Mouse (Mus musculus): Measurements from ENCODE around the gene Cfh. TPM values are rescaled to one million over a fixed set of nuclear protein-coding genes. Genes with fewer than 3 reads are reported as not detected.

Cfh gene
- polyA plus RNA-seq, 1 experiment: 0.06 TPM

GRCm38 (mm10) chr1:140180125-140180524 is 3.4 kb downstream of the Cfh start:
- Histone ChIP-seq H3ac (ENCODE audit: control insufficient read depth, insufficient read length, low read depth) (no peak overlapping the region), H3K27me3 (ENCODE audit: control insufficient read depth, insufficient read depth, insufficient read length) (no peaks in the 10 kb centered on the region), H3K79me3 (ENCODE audit: low read depth) (no peaks in the 10 kb centered on the region), H3K36me3 (ENCODE audit: control insufficient read depth, insufficient read depth) (no peaks in the 10 kb centered on the region), H3K4me3 (ENCODE audit: insufficient read depth, poor library complexity, severe bottlenecking) (no peak overlapping the region), H3K79me2 (ENCODE audit: control insufficient read depth, insufficient read depth) (no peaks in the 10 kb centered on the region)
- TF ChIP-seq CTCF (IDR thresholded peaks at IDR 0.05; ENCODE audit: control insufficient read depth, insufficient read depth, insufficient read length) (no peak), MAX (IDR thresholded peaks at IDR 0.05) (no peak), USF1 (IDR thresholded peaks at IDR 0.05; ENCODE audit: low read depth) (no peak), MYOG (IDR thresholded peaks at IDR 0.05; ENCODE audit: control insufficient read depth, extremely low read depth, insufficient read length) (no peak), FOSL1 (IDR thresholded peaks at IDR 0.05; ENCODE audit: insufficient read depth, low read length, poor library complexity, severe bottlenecking) (no peak), MYOD1 (IDR thresholded peaks at IDR 0.05; ENCODE audit: control insufficient read depth, insufficient read length, low read depth) (no peak), CEBPB (IDR thresholded peaks at IDR 0.05; ENCODE audit: low read depth) (no peak)

- Histone ChIP-seq H3K36me3 (ENCODE audit: control insufficient read depth, insufficient read depth) (no peaks in the 10 kb centered on the region), H3K79me2 (ENCODE audit: control insufficient read depth, insufficient read depth) (no peaks in the 10 kb centered on the region), H3K79me3 (ENCODE audit: low read depth) (no peaks in the 10 kb centered on the region), H3K27me3 (ENCODE audit: control insufficient read depth, insufficient read depth, insufficient read length) (no peaks in the 10 kb centered on the region), H3ac (ENCODE audit: control insufficient read depth, insufficient read length, low read depth) (no peak overlapping the region), H3K4me3 (ENCODE audit: insufficient read depth, poor library complexity, severe bottlenecking) (no peak overlapping the region)
- TF ChIP-seq FOSL1 (IDR thresholded peaks at IDR 0.05; ENCODE audit: insufficient read depth, low read length, poor library complexity, severe bottlenecking): no peak
- no peak for TF ChIP-seq CEBPB (IDR thresholded peaks at IDR 0.05; ENCODE audit: low read depth)
- no peak for TF ChIP-seq CTCF (IDR thresholded peaks at IDR 0.05; ENCODE audit: control insufficient read depth, insufficient read depth, insufficient read length)
- TF ChIP-seq MAX (IDR thresholded peaks at IDR 0.05): no peak
- no peak for TF ChIP-seq MYOD1 (IDR thresholded peaks at IDR 0.05; ENCODE audit: control insufficient read depth, insufficient read length, low read depth)
- no peak for TF ChIP-seq MYOG (IDR thresholded peaks at IDR 0.05; ENCODE audit: control insufficient read depth, extremely low read depth, insufficient read length)
- TF ChIP-seq USF1 (IDR thresholded peaks at IDR 0.05; ENCODE audit: low read depth): no peak
Measured at GRCm38 (mm10) chr1:140175442-140175841, 8.1 kb downstream of the Cfh start.

- Histone ChIP-seq H3K36me3 (ENCODE audit: control insufficient read depth, insufficient read depth) (no peaks in the 10 kb centered on the region), H3K27me3 (ENCODE audit: control insufficient read depth, insufficient read depth, insufficient read length) (no peaks in the 10 kb centered on the region), H3K79me2 (ENCODE audit: control insufficient read depth, insufficient read depth) (no peaks in the 10 kb centered on the region), H3K4me3 (ENCODE audit: insufficient read depth, poor library complexity, severe bottlenecking) (no peak overlapping the region), H3ac (ENCODE audit: control insufficient read depth, insufficient read length, low read depth) (no peak overlapping the region), H3K79me3 (ENCODE audit: low read depth) (no peaks in the 10 kb centered on the region)
- TF ChIP-seq MYOD1 (IDR thresholded peaks at IDR 0.05; ENCODE audit: control insufficient read depth, insufficient read length, low read depth) (no peak), MAX (IDR thresholded peaks at IDR 0.05) (no peak), USF1 (IDR thresholded peaks at IDR 0.05; ENCODE audit: low read depth) (no peak), CEBPB (IDR thresholded peaks at IDR 0.05; ENCODE audit: low read depth) (no peak), CTCF (IDR thresholded peaks at IDR 0.05; ENCODE audit: control insufficient read depth, insufficient read depth, insufficient read length) (no peak), MYOG (IDR thresholded peaks at IDR 0.05; ENCODE audit: control insufficient read depth, extremely low read depth, insufficient read length) (no peak)
Measured at GRCm38 (mm10) chr1:140171581-140172154, 11.9 kb downstream of the Cfh start.

- Histone ChIP-seq H3K4me3 (ENCODE audit: insufficient read depth, poor library complexity, severe bottlenecking) (no peak overlapping the region), H3ac (ENCODE audit: control insufficient read depth, insufficient read length, low read depth) (no peak overlapping the region), H3K27me3 (ENCODE audit: control insufficient read depth, insufficient read depth, insufficient read length) (no peaks in the 10 kb centered on the region), H3K36me3 (ENCODE audit: control insufficient read depth, insufficient read depth) (no peaks in the 10 kb centered on the region), H3K79me2 (ENCODE audit: control insufficient read depth, insufficient read depth) (no peaks in the 10 kb centered on the region), H3K79me3 (ENCODE audit: low read depth) (no peaks in the 10 kb centered on the region)
- no peak for TF ChIP-seq CEBPB (IDR thresholded peaks at IDR 0.05; ENCODE audit: low read depth)
- no peak for TF ChIP-seq CTCF (IDR thresholded peaks at IDR 0.05; ENCODE audit: control insufficient read depth, insufficient read depth, insufficient read length)
- no peak for TF ChIP-seq MAX (IDR thresholded peaks at IDR 0.05)
- no peak for TF ChIP-seq MYOD1 (IDR thresholded peaks at IDR 0.05; ENCODE audit: control insufficient read depth, insufficient read length, low read depth)
- no peak for TF ChIP-seq MYOG (IDR thresholded peaks at IDR 0.05; ENCODE audit: control insufficient read depth, extremely low read depth, insufficient read length)
Measured at GRCm38 (mm10) chr1:140158970-140159369, 24.6 kb downstream of the Cfh start.

GRCm38 (mm10) chr1:140069471-140069870 is 114.1 kb downstream of the Cfh start:
- Histone ChIP-seq H3K27me3 (ENCODE audit: control insufficient read depth, insufficient read depth, insufficient read length) (no peaks in the 10 kb centered on the region), H3K4me3 (ENCODE audit: insufficient read depth, poor library complexity, severe bottlenecking) (no peak overlapping the region), H3K79me3 (ENCODE audit: low read depth) (no peaks in the 10 kb centered on the region), H3K36me3 (ENCODE audit: control insufficient read depth, insufficient read depth) (no peaks in the 10 kb centered on the region), H3K79me2 (ENCODE audit: control insufficient read depth, insufficient read depth) (no peaks in the 10 kb centered on the region), H3ac (ENCODE audit: control insufficient read depth, insufficient read length, low read depth) (no peak overlapping the region)
- no peak for TF ChIP-seq FOSL1 (IDR thresholded peaks at IDR 0.05; ENCODE audit: insufficient read depth, low read length, poor library complexity, severe bottlenecking)
- TF ChIP-seq MYOG (IDR thresholded peaks at IDR 0.05; ENCODE audit: control insufficient read depth, extremely low read depth, insufficient read length): no peak
- TF ChIP-seq CEBPB (IDR thresholded peaks at IDR 0.05; ENCODE audit: low read depth): no peak
- TF ChIP-seq USF1 (IDR thresholded peaks at IDR 0.05; ENCODE audit: low read depth): no peak
- TF ChIP-seq MAX (IDR thresholded peaks at IDR 0.05): no peak
- TF ChIP-seq MYOD1 (IDR thresholded peaks at IDR 0.05; ENCODE audit: control insufficient read depth, insufficient read length, low read depth): no peak
- no peak for TF ChIP-seq CTCF (IDR thresholded peaks at IDR 0.05; ENCODE audit: control insufficient read depth, insufficient read depth, insufficient read length)

Other genes starting within 250 kb of the Cfh start
- 0.01 TPM for gene Kcnt2, start 62.4 kb upstream of the Cfh start, polyA plus RNA-seq (2012; fragmentation: generic; extraction: Trizol)